Mouse (Mus musculus) hindbrain, embryonic 14.5 days (tissue): ENCODE measurements around the gene Grb7. TPM values are rescaled to one million over a fixed set of nuclear protein-coding genes. Genes with fewer than 3 reads are reported as not detected.

Source experiments
- ATAC-seq: fragments of 200-750 bp; cut with Nextera tagmentation; 2 replicates; pipeline ENCODE4 v1.8.0; 2017; ENCODE audit warnings: moderate number of reproducible peaks, mild to moderate bottlenecking, moderate TSS enrichment, moderate library complexity; ENCODE audit not compliant: low FRiP score
- DNase-seq: peaks from one replicate; pipeline ENCODE4 v3.0.0-alpha.2; 2015; ENCODE audit warnings: low spot score
- H3K27ac ChIP-seq: fragments of 300-500 bp; sonication (generic); 2 replicates; pipeline ENCODE4 v1.5.1; 2014; ENCODE audit warnings: mild to moderate bottlenecking, moderate library complexity
- H3K27me3 ChIP-seq: fragments of 300-500 bp; sonication (generic); 2 replicates; pipeline ENCODE4 v1.6.1; 2014; ENCODE audit warnings: mild to moderate bottlenecking, low read length, mixed read lengths; ENCODE audit not compliant: control insufficient read depth, insufficient read depth
- H3K36me3 ChIP-seq: fragments of 300-500 bp; sonication (generic); replicated peaks from 2 replicates; pipeline ENCODE4 v1.6.1; 2014; ENCODE audit not compliant: control insufficient read depth, insufficient read depth
- H3K4me1 ChIP-seq: fragments of 300-500 bp; sonication (generic); replicated peaks from 2 replicates; pipeline ENCODE4 v1.6.1; 2014; ENCODE audit warnings: antibody characterized with exemption, low read length, mixed read lengths; ENCODE audit not compliant: control insufficient read depth, insufficient read depth
- H3K4me2 ChIP-seq: fragments of 300-500 bp; sonication (generic); replicated peaks from 2 replicates; pipeline ENCODE4 v1.6.1; 2014; ENCODE audit warnings: mild to moderate bottlenecking, moderate library complexity
- H3K4me3 ChIP-seq: fragments of 300-500 bp; sonication (generic); replicated peaks from 2 replicates; pipeline ENCODE4 v1.5.1; 2014; ENCODE audit warnings: mild to moderate bottlenecking, low read length
- H3K9ac ChIP-seq: fragments of 300-500 bp; sonication (generic); 2 replicates; pipeline ENCODE4 v1.6.1; 2014
- H3K9me3 ChIP-seq: fragments of 300-500 bp; sonication (generic); 2 replicates; pipeline ENCODE4 v1.6.1; 2016; ENCODE audit warnings: low read length; ENCODE audit not compliant: control insufficient read depth
- WGBS: fragments of 180-500 bp; shearing (Covaris S2); extraction: QIAGEN DNeasy Blood & Tissue Kit; methylation state at CpG from one replicate; pipeline ENCODE4 v1.1.7; 2014; 5-methylcytosine and 5-hydroxymethylcytosine counted together
- polyA plus RNA-seq: library from polyadenylated mRNA; unstranded; fragments of >200 nt; fragmentation: Nextera tagmentation; extraction: Ambion mirVana; gene quantifications from 2 replicates; pipeline ENCODE4 v1.2.1, GENCODE M21; 2014

The Grb7 gene
- polyA plus RNA-seq, 1 experiment from 2014 or later = 1.1 TPM

DNA sequence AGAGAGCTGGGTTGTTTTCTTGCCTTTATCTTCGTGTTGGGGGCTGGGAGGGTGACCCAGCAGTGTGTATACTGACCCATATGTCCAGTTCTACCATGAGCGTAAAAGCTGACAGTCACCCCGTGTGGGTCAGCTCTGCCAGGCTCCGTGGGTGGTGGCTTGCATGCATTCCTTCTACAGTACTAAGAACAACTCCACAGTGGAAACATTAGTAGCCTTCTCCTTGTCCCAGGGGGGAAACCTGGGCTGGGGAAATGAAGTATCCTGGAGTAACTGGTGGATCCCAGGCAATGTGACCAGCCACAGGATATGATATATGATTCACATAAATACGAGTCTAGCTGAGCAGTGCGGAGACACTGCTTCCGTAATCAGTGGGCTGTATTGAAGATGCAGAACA lies 32.5 kb upstream of the Grb7 start:
- Histone ChIP-seq H3K9ac (no peak overlapping the region), H3K27ac (0 out of 2 replicates have a peak overlapping the region, but pooled peaks have one; percentile 14), H3K4me3 (peak overlapping the region; percentile 48), H3K9me3 (no peaks in the 10 kb centered on the region), H3K4me2 (peak overlapping the region; percentile 88), H3K36me3 (no peaks in the 10 kb centered on the region), H3K4me1 (peaks cover 14% of the 10 kb centered on the region; the same call in 1 of the 2 replicates), H3K27me3 (peaks cover 25% of the 10 kb centered on the region)
- no peak for ATAC-seq
- WGBS = 21% methylated on average over 7 of the region's 7 CpGs
- DNase-seq = no peak

DNA sequence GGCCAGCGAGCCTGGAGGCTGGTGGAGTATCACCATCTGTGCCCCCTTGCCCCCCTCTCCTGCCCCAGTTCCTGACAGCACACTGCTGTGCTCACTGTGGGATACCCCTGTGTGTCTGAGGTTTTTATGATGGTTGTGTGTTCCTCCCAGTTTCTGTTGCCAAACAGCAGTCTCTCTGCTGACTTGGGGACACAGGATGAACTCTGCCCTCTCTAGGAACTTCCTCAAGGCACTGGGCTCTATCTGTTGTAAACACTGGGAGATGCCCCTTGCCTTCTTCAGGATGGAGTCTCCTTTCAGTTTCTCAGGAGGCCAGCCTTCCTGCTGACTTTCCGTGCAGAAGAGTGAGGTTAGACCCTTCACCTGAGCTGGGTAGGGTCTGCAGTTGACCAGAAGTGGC lies 32.0 kb upstream of the Grb7 start:
- peaks cover 14% of the 10 kb centered on the region; the same call in 1 of the 2 replicates for H3K4me1 ChIP-seq
- H3K4me3 ChIP-seq = no peak overlapping the region
- ATAC-seq = no peak
- no peak for DNase-seq
- peaks cover 25% of the 10 kb centered on the region for H3K27me3 ChIP-seq
- H3K9ac ChIP-seq = no peak overlapping the region
- H3K4me2 ChIP-seq = peak overlapping the region; percentile 88
- no peaks in the 10 kb centered on the region for H3K9me3 ChIP-seq
- H3K27ac ChIP-seq = no peak overlapping the region
- 22% methylated on average over 2 of the region's 2 CpGs for WGBS
- no peaks in the 10 kb centered on the region for H3K36me3 ChIP-seq

DNA sequence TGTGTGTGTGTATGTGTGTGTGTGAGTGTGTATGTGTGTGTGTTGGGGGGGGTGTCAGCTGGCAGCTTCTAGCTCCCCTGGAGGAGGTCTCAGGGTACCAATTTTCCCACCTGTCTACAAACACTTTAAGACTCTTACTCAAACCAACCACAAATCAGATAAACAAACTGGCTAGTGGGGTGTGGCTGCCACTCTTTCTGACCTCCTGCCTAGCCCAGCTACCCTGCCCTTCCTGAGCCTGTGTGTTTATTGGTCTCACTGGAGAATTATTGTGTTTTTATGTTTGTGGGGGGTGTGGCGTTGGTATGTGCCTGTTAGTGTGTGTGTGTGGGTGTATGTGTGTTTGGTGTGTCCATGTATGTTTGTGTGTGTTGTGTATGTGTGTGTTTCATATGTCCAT lies 29.1 kb upstream of the Grb7 start:
- no peak overlapping the region for H3K4me3 ChIP-seq
- H3K36me3 ChIP-seq = no peaks in the 10 kb centered on the region
- peaks cover 14% of the 10 kb centered on the region; the same call in 1 of the 2 replicates for H3K4me1 ChIP-seq
- peaks cover 9% of the 10 kb centered on the region; the same call in 1 of the 2 replicates for H3K27me3 ChIP-seq
- no peaks in the 10 kb centered on the region for H3K9me3 ChIP-seq
- H3K4me2 ChIP-seq = no peak overlapping the region
- no peak overlapping the region for H3K27ac ChIP-seq
- no peak for DNase-seq
- no peak for ATAC-seq
- H3K9ac ChIP-seq = no peak overlapping the region
- 89% methylated on average over 1 of the region's 1 CpGs for WGBS

DNA sequence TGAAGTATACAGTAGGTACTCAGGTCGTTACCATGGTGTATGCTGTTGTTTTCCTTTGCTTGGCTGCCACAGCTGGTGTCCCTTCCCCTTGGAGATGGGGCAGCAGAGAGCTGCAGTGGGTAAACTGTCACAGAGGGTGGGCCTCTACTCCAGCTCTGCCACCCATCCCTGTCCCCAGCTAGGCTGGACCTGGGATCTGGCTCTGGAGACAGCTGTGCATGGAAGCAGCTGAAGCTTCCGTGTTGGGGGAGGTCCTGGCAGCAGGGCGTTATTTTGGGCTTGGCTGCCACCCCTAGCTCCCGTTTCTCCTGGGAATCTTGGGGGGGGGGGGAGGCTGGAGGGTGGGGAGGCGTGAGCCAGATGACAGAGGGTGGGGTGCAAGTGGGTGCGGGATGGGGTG lies 27.9 kb upstream of the Grb7 start:
- Histone ChIP-seq H3K36me3 (no peaks in the 10 kb centered on the region), H3K4me2 (no peak overlapping the region), H3K9ac (no peak overlapping the region), H3K4me3 (no peak overlapping the region), H3K4me1 (peaks cover 3% of the 10 kb centered on the region; the same call in 1 of the 2 replicates), H3K27ac (no peak overlapping the region), H3K27me3 (0 out of 2 replicates have a peak, but pooled peaks cover under 1% of the 10 kb centered on the region), H3K9me3 (no peaks in the 10 kb centered on the region)
- WGBS = 63% methylated on average over 6 of the region's 6 CpGs
- DNase-seq (no peak), ATAC-seq (no peak)

DNA sequence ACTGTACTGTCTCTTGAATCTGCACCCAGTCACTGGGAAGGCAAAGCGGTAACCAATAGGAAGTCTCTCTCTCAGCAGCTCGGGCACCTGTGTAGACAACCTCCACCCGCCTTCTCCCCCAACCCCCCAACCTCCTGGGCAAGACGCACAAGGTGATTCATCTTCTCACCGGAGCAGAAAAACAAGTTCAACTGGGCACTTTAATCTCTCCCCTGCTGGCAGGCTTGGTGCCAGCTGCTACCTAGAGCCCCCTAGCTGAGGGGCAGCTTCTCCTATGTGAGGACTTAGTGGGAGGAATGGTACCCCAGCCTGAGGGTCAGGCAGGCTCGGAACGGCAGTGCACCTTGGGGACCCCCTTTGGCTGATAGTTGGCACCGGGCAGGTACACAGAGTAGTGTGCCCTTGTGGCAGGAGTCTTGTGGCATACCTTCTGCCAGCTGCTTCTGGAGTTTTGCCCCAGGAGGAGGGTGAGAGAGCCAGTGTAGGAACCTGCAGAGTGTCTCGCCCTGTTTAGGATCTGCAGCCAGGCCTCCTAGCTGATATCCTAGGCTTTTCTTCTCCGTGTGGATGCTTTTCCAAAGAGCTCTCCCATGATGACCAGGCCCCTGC lies 27.2 kb upstream of the Grb7 start:
- no peak overlapping the region for H3K27ac ChIP-seq
- no peak overlapping the region for H3K4me3 ChIP-seq
- ATAC-seq (no peak), DNase-seq (no peak)
- H3K27me3 ChIP-seq = no peaks in the 10 kb centered on the region
- no peaks in the 10 kb centered on the region for H3K4me1 ChIP-seq
- H3K9ac ChIP-seq = no peak overlapping the region
- no peaks in the 10 kb centered on the region for H3K9me3 ChIP-seq
- WGBS = 88% methylated on average over 10 of the region's 10 CpGs
- H3K4me2 ChIP-seq = no peak overlapping the region
- no peaks in the 10 kb centered on the region for H3K36me3 ChIP-seq

DNA sequence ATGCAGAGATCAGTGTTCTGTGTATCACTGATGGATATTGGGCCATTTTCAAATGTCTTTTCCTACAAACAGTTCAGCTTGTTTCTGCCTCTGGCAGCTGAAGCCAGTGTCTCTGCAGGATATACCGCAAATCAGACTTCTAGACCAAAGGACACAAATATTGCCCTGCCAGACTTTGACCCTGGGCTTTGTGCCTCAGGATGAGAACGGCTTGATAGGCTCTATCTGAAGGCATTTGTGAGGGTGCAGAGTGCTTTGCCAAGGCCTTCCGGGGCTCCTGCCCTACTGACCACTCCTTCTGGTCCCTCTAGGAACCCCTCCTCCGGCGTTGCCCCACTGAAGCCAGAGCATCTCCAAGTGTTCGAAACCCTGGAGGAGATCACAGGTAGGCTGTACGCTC lies 19.6 kb upstream of the Grb7 start:
- Histone ChIP-seq H3K36me3 (no peaks in the 10 kb centered on the region), H3K27me3 (no peaks in the 10 kb centered on the region), H3K4me3 (no peak overlapping the region), H3K27ac (no peak overlapping the region), H3K9me3 (no peaks in the 10 kb centered on the region), H3K9ac (no peak overlapping the region), H3K4me2 (no peak overlapping the region), H3K4me1 (no peaks in the 10 kb centered on the region)
- ATAC-seq (no peak), DNase-seq (no peak)
- 90% methylated on average over 7 of the region's 7 CpGs for WGBS

DNA sequence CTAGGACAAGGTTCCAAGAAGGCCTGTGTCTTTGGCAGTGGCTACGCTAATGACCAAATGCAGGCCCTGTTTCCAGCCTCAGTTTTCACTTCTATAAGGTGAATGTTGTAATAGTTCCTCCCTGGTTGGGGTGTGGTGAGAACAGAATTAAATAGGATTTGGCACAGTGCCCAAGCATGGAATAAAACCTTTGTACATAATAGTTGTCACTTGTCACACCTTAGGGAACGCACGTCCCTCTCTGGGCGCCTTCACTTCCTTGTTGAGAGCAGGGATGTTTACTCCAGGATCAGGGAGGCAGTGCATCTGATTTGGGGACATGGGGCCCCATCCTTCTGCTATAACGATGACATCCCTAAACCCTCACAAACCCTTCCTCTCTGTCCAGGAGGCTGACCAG lies 17.8 kb upstream of the Grb7 start:
- Histone ChIP-seq H3K9ac (no peak overlapping the region), H3K4me1 (no peaks in the 10 kb centered on the region), H3K4me3 (no peak overlapping the region), H3K9me3 (no peaks in the 10 kb centered on the region), H3K4me2 (no peak overlapping the region), H3K36me3 (no peaks in the 10 kb centered on the region), H3K27ac (no peak overlapping the region), H3K27me3 (no peaks in the 10 kb centered on the region)
- ATAC-seq = no peak
- WGBS = 86% methylated on average over 5 of the region's 5 CpGs
- DNase-seq = no peak

DNA sequence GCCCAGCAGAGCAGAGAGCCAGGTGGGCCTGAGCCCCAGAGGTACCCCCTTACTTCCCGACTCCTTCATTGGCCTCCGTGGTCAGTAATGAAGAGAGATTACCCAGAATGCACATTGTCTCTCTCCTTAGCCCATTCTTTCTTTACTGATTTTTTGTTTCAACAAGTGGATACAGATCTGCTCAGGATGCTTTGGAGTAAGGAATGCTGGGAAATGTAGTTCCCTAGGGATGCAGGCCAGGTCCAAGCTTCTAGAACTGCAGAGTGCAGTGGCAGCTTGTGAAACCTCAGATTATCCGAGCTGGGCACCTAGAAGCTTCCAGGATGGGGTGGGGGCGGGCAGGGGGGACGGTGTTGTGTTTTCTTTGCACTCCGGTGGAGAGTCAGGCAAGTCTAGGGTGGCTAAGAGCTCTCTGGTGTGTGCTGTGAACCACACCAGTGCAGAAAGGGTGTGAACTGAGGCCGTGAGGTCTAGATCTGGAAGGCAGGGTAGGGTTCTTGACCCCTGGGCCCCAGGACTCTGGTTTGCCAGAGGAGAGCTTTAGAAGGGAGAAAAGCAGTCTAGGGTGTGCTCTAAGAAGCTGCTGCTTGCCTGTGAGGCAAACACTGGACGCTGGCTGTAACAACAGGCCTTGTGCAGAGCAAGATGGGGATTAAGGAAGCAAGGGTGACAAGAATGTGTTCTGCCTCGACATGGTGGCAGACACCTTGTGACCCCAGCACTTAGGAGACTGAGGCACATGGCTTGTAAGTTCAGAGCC lies 14.3 kb upstream of the Grb7 start:
- H3K27ac ChIP-seq = no peak overlapping the region
- 85% methylated on average over 9 of the region's 9 CpGs for WGBS
- no peaks in the 10 kb centered on the region for H3K4me1 ChIP-seq
- ATAC-seq (no peak), DNase-seq (no peak)
- no peak overlapping the region for H3K9ac ChIP-seq
- H3K36me3 ChIP-seq = peaks cover 15% of the 10 kb centered on the region; the same call in 1 of the 2 replicates
- H3K27me3 ChIP-seq = no peaks in the 10 kb centered on the region
- no peaks in the 10 kb centered on the region for H3K9me3 ChIP-seq
- no peak overlapping the region for H3K4me3 ChIP-seq
- H3K4me2 ChIP-seq = no peak overlapping the region

DNA sequence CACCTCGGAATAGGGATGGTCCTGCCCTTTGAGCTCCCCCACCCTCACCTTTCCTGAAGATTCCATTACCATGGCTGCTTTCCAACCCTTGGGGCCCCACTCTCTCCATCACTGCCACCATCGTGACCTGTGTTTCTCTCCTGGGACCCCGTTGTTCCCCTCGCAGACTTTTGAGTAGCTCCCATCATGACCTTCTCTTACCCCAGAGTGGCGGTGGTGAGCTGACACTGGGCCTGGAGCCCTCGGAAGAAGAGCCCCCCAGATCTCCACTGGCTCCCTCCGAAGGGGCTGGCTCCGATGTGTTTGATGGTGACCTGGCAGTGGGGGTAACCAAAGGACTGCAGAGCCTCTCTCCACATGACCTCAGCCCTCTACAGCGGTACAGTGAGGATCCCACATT lies 10.5 kb upstream of the Grb7 start:
- no peaks in the 10 kb centered on the region for H3K9me3 ChIP-seq
- H3K4me3 ChIP-seq = no peak overlapping the region
- ATAC-seq (no peak), DNase-seq (no peak)
- H3K4me1 ChIP-seq = no peaks in the 10 kb centered on the region; the same call in 1 of the 2 replicates
- H3K9ac ChIP-seq = no peak overlapping the region
- peaks cover 15% of the 10 kb centered on the region; the same call in 1 of the 2 replicates for H3K36me3 ChIP-seq
- no peak overlapping the region for H3K27ac ChIP-seq
- WGBS = 87% methylated on average over 9 of the region's 9 CpGs
- H3K27me3 ChIP-seq = no peaks in the 10 kb centered on the region
- H3K4me2 ChIP-seq = no peak overlapping the region
